Mouse (Mus musculus) cerebellum, adult 9-11 months (tissue): ENCODE results near the gene Hist3h2ba.

Experiments used
- DNase-seq: peaks from one replicate; pipeline ENCODE4 v3.0.0; 2022

Gene Hist3h2ba

GRCm38 (mm10) chr11:58990794-58991193, 42.1 kb downstream of the Hist3h2ba start:
- no peak for DNase-seq

GRCm38 (mm10) chr11:58991911-58992310, 43.2 kb downstream of the Hist3h2ba start:
- DNase-seq = no peak

GRCm38 (mm10) chr11:58993091-58993670, 44.5 kb downstream of the Hist3h2ba start:
- no peak for DNase-seq

GRCm38 (mm10) chr11:58994337-58994826, 45.7 kb downstream of the Hist3h2ba start:
- DNase-seq = peak; percentile 53

- DNase-seq = no peak
Observed at GRCm38 (mm10) chr11:58995061-58995806, 46.5 kb downstream of the Hist3h2ba start.

- DNase-seq = no peak
Observed at GRCm38 (mm10) chr11:58995807-58996370, 47.2 kb downstream of the Hist3h2ba start.

GRCm38 (mm10) chr11:58997541-58997940, 48.8 kb downstream of the Hist3h2ba start:
- DNase-seq = no peak
